Mouse (Mus musculus): Measurements from ENCODE around the gene Ly6g5b.
A peak's percentile ranks its signal among the peaks of the same experiment; 100 is the strongest.

Gene Ly6g5b

DNA sequence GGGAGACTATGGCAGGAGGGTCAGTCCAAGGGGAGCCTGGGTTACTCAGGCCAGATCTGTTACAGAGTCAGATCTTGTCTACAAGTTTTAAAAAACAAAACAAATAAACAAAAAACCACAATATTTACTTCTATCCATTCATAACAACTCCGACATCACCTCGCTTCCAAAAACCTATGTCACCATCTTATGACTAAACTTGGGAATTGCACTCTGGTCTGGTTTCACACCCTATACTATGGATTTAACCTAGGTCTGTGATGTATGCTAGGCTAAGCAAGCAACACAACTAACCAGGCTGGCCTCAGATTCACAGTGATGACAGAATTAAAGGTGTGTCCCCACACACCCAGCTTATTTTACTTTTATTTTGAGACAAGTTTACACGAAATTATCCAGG, 8.7 kb downstream of the Ly6g5b start:
- DNase-seq (ENCODE audit: inconsistent age in 2 of 2, low spot score in 1 of 2): no peak

GRCm38 (mm10) chr17:35105740-35106389, 9.4 kb downstream of the Ly6g5b start:
- peak in 1 of 2 experiments; percentile 60 for DNase-seq (ENCODE audit: inconsistent age in 2 of 2, low spot score in 1 of 2)

DNA sequence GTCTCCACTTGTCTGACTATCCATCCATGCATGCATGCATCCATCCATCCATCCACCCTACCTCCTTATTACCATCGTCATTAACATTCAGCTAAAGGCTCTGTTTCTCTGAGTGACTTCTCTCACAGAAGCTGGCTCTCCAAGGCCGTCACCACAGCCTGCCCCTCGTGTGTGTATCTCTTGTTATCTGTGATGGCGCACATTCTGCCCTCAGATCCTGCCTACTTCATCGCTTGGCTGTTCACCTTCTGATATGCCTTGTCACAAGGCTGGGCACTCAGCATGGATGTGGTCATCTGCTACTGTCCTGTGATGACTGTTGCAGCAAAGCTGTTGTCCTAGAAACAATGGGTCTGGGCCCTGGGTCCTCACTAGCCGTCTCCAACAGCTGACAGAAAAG, 10.5 kb downstream of the Ly6g5b start:
- DNase-seq (ENCODE audit: inconsistent age in 2 of 2, low spot score in 1 of 2): no peak

- no peak for DNase-seq (ENCODE audit: inconsistent age in 2 of 2, low spot score in 1 of 2)
Measured at GRCm38 (mm10) chr17:35104079-35104478, 11.1 kb downstream of the Ly6g5b start.

DNA sequence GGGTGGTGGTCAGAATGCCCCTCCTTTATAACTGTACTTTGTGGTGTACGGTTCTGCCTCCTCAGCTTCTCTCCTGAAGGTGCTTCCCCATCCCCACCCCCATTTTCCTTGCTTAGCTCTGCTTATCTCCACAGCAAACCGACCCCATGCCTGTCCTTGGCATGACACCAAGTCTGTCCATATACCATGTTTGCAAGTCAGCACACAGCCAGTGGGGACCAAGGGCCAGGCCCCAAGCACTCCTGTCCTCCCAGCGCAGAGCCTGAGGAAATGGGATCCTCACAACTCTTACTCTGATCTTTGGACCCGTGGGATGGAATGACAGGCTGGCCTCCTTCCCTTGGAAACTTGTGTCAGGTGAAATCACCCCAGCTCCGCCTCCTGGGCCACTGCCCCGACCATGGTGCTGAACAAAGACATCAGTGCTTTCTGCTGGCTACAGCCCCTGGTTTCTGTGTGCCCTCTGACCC, 12.0 kb downstream of the Ly6g5b start:
- DNase-seq (ENCODE audit: inconsistent age in 2 of 2, low spot score in 1 of 2): peak in 1 of 2 experiments; percentile 40

GRCm38 (mm10) chr17:35102299-35102698, 12.9 kb downstream of the Ly6g5b start:
- DNase-seq (ENCODE audit: inconsistent age in 2 of 2, low spot score in 1 of 2): peak in 1 of 2 experiments; percentile 16

DNA sequence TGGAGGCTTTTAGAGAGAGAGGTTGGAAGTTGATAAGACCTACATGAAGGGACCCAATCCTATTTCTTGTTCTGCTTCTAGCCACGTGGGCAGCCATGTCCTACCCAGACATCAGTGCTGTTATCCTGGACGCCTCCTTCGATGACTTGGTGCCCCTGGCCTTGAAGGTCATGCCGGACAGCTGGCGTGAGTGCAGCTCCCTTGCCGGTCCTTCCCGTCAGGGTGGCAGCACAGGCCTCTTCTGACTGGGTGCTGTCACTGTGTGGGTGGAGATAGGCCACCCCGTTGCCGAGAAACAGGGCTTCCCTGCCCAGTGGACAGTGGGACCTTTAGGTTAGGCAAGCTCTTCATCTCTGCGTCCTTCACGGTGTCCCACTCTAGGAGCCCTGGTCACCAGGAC, 14.1 kb downstream of the Ly6g5b start:
- peak; percentile 45 to 56 for DNase-seq (ENCODE audit: inconsistent age in 2 of 2, low spot score in 1 of 2)

GRCm38 (mm10) chr17:35100196-35100765, 14.9 kb downstream of the Ly6g5b start:
- no peak for DNase-seq (ENCODE audit: inconsistent age in 2 of 2, low spot score in 1 of 2)

DNA sequence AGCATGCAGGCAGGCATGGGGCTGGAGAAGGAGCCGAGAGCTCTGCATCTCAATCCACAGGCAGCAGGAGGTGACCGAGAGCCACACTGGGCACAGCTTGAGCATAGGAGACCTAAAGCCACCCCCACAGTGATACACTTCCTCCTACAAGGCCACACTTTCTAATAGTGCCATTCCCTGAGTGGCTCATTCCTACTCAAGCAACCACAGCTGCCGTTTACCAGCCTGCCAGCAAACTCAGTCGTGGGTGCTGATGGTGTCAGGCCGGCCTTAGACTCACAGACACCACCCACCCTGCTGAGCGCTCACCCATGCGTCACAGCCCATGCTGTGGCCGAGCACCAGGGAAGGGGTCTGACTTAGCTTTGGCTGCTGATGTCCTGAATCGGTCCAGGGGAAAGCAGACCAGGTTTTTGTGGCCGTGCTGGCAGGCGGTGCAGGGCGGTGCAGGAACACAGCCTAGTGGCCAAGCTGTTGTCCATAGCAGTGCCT, 18.0 kb downstream of the Ly6g5b start:
- DNase-seq (ENCODE audit: inconsistent age in 2 of 2, low spot score in 1 of 2): no peak

DNA sequence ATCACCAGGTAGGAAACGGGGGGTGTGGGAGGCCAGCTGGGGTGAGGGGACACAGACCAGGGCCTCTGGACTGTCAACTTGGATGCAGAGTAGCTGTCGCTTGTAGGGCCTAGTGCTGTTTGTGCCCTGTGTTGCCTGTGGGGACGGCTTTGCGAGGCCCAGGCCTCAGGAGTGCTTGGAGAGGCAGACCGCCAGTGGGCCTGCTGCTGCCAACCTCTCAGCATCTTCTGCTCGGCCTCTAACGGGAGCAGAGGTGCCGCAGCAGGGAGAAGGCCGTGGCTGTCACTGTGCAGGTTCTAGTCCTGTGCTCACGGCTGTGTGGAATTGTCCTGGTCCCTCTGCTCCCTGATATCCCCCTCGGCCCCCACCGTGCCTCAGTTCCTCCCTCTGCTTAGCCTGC, 18.6 kb downstream of the Ly6g5b start:
- DNase-seq (ENCODE audit: inconsistent age in 2 of 2, low spot score in 1 of 2): no peak

GRCm38 (mm10) chr17:35094475-35095365, 20.5 kb downstream of the Ly6g5b start:
- DNase-seq (ENCODE audit: inconsistent age in 2 of 2, low spot score in 1 of 2): no peak

DNA sequence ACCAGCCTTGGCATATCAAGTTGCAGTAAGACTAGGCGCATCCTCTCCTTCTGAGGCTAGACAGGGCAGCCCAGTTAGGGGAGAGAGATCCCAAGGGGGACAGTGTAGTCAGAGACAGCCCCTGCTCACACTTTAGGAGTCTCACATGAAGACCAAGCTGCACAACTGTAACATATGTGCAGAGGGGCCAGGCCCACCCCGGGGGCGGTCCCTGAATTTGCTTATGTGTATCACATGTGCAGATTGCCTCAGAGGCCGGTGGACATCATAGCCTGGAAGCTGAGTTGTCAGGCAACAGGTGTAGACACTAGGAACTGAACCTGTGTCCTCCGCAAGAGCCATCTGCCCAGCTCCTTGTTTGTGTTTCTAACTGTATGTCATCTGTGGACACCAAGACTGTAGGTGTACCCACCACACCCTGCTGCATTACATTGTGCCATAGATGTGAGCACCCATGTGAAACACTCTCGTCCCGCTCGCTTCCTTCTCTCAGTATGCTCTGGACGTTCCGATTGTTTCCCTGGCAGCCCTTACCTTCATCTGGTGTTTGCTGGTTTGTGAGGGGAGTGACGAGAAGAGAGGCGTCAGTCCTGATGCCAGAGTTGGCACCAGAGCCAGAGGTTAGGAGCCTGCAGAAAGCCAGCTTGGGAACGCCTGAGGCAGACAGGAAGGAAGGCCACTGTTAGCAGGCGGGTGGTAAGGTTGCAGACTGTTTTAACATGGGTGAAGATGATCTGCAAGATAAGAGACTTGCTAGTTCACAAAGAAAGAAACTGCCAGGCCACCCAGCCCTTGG, 22.6 kb downstream of the Ly6g5b start:
- no peak for DNase-seq (ENCODE audit: inconsistent age in 2 of 2, low spot score in 1 of 2)

DNA sequence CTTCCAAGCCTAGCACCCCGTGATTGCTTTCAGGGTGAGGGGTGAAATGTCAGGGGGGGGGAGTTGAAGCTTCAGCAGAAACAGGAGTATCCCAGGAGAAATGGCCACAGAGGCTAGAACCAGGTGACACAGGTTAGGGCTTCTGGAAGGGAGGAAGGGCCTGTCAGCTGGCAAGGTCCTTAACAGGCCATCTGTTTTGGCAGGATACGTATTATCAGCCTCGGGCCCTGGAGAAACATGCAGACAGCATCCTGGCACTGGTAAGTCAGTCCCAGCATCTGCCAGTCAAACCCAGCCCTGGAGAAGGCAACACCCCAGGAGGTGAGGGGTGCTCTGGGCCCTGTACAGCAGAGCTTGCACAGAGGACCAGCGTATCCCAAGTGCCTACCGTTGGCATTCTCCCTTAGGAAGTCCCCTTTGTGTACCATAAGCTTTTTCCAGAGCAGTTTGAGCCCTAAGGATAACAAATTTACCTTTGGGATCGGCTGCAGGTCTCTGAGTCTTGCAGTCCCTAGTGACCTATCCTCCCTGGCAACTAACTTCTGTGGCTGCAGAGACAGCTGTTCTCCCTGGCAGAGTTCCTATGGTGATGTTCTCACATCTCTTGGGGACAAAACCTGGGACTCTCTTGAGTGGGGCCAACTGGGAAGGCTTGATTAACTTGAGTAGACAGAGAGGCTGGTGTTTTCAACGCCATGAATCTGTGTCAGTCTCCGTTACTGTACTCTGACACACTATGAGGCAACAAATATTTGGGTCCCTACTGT, 24.9 kb downstream of the Ly6g5b start:
- DNase-seq (ENCODE audit: inconsistent age in 2 of 2, low spot score in 1 of 2): peak; percentile 45 to 69

- peak; percentile 95 to 98 for DNase-seq (ENCODE audit: inconsistent age in 2 of 2, low spot score in 1 of 2)
Measured at GRCm38 (mm10) chr17:35088825-35089644, 26.2 kb downstream of the Ly6g5b start, which contains the start of gene Abhd16a. Abhd16a (plus strand) TSS chr17:35089263.

DNA sequence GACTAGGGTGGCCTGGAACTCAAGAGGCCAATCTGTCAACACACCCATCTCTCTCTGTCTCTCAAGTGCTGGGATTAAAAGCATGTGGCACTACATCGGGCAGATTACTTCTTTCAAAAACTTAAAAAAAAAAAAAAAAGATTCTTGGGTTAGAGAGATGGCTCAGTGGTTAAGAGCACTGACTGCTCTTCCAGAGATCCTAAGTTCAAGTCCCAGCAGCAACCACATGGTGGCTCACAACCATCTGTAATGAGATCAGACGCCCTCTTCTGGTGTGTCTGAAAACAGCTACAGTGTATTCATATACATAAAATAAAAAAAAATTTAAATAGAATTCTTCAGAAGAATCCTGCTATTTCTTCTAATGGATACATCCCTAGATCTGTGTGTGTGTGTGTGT, 27.1 kb downstream of the Ly6g5b start:
- no peak for DNase-seq (ENCODE audit: inconsistent age in 2 of 2, low spot score in 1 of 2)

GRCm38 (mm10) chr17:35085208-35085865, 29.9 kb downstream of the Ly6g5b start, which contains the start of gene Ly6g6f:
Ly6g6f (minus strand) TSS chr17:35085610.
- DNase-seq (ENCODE audit: inconsistent age in 2 of 2, low spot score in 1 of 2): no peak

- DNase-seq (ENCODE audit: inconsistent age in 2 of 2, low spot score in 1 of 2): no peak
Measured at GRCm38 (mm10) chr17:35083929-35084497, 31.2 kb downstream of the Ly6g5b start.
